Mouse (Mus musculus) layer of hippocampus, postnatal 36 days (tissue): ENCODE data around the gene Gm7030. TPM values are rescaled to one million over a fixed set of nuclear protein-coding genes. Genes with fewer than 3 reads are reported as not detected.
"Not testable (repeated sequence)": the region's sequence is repeated elsewhere in the genome, so short reads cannot be mapped to it uniquely, and the experiment has no call there.

ENCODE experiments used
- DNase-seq, 2 experiments: peaks; one replicate each; pipeline ENCODE4 v3.0.0; 2022
- total RNA-seq, 2 experiments: library from RNA; stranded (reverse); gene quantifications; 2 replicates each; pipeline ENCODE4 v1.2.3; 2021

Gene Gm7030
- not detected for total RNA-seq

DNA sequence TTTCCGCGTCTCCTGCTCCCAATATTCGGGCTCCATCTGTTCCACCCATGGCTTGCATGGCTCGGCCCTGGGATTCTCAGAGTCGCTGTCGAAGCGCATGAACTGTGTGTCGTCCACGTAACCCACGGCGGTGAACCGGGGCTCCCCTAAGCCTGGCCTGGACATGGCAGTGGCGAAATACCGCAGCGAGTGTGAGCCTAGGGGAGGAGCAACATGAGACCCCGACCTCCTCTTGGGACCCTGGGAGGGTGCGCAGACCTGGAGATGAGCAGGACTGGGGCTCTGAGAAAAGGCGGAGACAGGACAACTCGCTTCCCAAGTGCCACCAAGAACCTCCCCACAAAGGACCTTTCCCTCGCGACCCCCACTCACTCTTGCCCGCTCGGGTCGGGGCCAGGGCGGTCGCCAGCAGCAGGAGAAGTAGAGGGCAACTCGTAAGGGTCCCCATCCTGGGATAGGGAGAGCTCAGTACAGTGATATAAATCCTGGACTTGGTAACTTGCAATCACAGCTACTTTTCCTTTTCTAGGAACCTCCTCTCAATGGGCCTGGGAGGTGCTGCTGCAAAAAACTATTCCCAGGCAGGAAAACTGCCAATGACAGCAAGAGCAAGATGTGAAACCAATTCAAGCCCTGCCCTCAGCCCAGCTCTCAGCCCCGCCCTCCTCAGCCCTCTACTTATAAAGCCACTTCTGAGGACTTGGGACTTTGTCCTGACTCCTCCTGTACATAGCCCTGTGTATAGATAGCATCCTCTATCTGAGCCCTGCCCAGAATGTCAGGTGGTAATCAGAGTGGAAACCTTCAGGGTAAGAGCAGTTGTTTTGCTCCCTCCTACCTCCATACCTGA is at the start of gene Gm7030:
TSS of gene Gm7030 (minus strand) at position 458 of the 850 bp plus-strand sequence.
- not testable (repeated sequence) for DNase-seq

DNA sequence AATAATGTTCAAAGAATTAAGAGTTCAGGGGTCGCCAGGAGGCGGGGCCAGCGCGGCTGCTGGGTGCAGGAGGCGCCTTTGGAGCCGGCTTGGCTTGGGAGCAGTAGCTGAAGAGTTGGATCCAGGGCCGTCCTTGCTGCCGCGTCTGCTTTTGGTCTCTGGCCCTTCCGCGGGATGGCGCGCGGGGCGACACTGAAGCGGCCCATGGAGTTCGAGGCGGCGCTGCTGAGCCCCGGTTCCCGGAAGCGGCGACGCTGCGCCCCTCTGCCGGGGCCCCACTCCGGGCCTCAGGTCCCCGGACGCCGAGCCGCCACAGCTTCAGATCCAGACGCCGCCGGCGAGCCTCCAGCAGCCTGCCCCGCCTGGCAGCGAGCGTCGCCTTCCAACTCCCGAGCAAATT is 49.7 kb upstream of the Gm7030 start:
- DNase-seq, result not testable (repeated sequence)

DNA sequence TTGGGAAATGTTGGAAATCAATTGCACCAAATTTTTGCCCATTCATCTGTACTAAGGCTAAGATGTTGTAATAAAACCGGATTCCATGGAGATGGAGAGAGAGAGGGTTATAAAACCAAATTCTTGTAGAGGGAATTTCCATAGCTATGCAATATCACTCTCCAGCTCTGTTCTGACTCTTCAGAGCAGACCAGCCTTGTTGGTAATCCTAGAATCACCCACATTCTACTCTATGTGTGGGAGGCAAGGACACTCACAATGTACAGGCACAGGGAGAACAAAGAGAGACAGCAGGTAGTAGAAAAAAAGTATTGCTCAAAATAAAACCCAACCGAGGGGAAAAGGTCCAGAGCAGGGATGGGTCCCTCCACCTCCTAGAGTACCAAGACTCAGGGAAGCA is 46.9 kb upstream of the Gm7030 start:
- DNase-seq, result not testable (repeated sequence)

DNA sequence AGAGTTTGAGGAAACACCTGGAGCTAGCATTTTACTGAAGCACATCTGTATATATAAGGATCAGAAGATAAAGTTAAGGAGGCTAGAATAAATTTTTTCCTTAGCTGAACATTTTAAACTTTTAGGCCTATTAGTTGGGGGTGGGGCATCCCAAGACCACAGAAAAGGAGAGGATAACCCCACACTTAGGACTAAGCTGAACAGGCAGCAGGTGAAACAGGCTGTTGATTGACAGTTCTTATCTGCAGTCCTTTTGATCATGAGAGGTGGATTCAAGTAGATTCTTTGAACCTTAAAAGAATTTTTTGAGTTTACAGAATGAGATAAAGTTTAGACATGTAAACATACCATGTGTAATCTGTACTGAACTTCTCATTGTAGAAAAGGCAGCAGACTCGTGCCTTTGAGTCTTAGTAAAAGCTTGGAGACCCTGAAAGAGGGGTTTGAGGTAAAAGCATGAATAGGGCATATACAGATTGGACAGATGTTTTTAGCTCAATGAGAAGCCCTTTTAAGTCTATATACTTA is 41.1 kb upstream of the Gm7030 start:
- no peak for DNase-seq

DNA sequence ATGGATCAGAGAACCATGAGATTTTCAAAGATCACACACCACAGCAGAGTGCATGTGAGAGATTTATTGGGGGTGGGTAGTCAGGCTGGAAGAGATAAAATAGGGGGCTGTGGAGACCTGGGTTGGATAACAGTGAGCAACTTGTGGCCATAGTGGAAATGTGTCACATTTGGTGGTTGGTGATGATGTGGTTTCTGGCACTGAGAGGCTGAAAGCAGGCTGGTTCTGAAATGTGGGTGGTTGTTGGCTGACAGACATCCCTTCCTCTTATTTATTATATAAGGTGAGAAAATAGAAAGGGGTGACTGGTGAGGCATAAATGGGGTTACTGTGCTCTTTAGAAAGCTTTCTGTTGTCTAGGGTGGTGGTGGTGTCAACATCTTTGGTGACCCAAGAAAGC is 40.5 kb upstream of the Gm7030 start:
- DNase-seq, result no peak

DNA sequence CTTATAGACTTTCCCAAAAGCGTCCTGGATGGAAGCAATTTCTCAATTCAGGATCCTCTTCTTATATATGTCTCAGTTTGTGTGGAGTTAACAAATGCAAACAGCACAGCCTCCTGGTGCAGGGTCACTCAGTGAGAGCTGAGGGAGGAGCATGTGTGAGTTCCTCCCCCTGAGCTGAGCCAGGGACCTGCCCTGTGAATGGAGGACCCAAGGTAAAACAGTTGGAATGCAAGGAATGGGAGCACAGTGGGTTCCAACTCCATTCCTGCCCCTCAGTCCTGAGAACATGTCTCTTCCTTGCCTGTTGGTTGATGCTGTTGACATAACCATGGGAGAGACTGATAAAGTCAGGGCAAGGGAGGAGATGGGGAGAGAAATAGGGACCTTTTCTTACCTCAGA is 39.9 kb upstream of the Gm7030 start:
- DNase-seq, result not testable (repeated sequence)

DNA sequence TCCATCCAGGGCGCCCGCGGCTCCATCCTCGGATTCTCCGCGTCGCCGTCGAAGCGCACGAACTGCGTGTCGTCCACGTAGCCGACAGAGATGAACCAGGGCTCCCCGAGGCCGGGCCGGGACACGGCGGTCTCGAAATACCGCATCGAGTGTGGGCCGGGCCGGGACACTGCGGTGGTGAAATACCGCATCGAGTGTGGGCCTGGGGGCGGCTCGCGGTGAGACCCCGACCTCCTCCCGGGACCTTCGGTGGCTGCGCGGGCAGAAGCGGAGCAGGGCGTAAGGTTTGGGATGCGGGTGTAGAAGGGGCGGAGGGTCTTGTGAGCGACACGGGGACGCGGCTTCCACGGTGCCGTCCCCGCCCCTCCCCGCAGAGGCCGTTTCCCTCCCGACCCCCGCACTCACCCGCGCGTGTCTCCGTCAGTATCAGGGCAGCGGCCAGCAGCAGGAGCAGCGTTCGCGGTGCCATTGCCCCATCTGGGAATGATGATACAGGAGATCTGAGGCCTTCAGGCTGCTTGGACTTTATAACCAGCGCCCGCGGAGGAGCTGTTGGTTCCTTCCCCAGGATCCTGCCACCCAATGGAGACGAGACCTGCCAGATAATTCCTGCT is 38.9 kb upstream of the Gm7030 start, which contains the start of gene Gm8909:
TSS of gene Gm8909 (minus strand) at position 499 of the 614 bp plus-strand sequence.
- no peak for DNase-seq

DNA sequence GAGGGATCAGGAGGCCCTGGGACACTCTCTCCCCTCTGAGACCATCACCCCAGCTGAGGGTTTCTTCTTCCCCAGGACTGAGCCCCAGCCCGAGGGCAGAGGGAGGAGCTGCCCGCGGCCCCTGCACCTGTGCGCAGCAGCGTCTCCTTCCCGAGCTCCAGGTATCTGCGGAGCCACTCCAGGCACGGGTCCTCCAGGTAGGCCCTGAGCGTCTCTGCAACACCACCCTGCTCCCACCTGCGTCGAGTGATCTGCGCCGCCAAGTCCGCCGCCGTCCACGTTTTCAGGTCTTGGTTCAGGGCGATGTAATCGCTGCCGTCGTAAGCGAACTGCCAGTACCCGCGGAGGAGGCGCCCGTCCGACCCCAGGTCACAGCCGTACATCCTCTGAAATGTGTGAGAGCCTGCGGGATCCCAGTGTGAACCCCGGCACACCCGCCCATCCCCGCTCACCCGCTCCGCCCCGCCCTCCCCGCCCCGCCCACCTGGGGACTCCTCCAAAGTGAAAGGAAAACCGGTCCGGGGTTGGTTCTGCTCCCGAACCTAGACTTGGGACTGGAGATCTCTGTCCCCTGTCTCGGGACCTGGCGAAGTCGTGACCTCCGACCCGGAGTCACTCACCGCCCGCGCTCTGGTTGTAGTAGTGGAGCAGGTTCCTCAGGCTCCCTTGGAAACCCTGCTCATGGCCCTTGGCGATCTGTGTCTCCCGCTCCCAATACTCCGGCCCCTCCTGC is 38.2 kb upstream of the Gm7030 start:
- no peak for DNase-seq

DNA sequence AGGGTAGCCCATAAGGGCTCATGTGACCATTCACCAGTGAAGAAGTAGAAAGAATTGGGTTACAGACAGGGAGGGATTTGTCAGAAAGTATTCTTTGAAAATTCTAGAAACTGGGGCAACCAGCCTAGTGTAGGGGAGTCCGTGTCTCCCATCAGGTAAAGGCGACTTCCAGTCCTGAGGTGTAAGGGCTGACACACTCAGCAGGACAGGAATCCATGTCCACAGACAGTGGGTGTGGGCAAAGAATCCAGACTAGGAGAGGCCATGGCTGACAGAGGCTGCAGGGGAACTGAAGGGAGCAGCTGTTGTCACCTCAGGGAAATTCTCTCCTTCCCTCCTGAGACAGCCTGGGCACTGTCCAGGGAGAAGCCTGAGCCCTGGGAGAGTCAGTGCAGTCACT is 37.7 kb upstream of the Gm7030 start:
- DNase-seq, result not testable (repeated sequence)

DNA sequence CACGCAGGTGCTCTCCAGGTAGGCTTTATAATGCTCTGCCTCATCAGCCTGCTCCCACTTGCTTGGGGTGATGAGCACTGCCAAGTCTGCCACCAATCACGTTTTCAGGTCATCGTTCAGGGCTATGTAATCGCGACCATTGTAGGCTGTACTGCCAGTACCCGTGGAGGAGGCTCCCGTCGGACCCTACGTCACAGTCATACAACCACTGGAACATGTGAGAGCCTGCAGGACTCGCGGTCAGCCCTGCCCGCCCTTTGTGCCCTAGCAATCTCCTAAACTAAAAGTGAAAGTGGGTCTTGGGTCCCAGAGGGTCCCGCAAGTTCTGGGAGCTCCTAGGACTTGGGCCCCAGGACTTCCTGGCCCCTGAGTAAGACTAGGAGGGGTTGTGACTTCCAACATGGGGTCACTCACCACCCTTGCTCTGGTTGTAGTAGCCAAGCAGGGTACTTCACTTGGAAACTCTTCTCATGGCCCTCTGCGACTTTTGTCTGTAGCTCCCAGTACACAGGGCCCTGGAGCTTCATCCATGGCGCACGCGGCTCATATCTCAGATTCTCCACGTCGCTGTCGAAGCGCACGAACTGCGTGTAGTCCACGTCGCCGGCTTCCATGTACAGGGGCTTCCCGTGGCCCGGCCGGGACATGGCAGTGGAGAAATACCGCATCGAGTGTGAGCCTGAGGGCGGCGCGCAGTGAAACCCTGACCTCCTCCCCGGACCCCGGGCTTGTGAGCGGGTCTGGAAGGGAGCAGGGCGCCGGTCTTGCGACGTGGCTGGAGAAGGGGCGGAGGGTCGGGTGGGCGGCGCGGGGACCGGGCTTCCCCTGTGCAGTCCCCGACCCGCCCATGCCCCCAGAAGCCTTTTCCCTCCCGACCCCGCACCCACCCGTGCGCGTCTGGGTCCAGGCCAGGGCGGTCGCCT is 32.2 kb upstream of the Gm7030 start:
- no peak for DNase-seq

DNA sequence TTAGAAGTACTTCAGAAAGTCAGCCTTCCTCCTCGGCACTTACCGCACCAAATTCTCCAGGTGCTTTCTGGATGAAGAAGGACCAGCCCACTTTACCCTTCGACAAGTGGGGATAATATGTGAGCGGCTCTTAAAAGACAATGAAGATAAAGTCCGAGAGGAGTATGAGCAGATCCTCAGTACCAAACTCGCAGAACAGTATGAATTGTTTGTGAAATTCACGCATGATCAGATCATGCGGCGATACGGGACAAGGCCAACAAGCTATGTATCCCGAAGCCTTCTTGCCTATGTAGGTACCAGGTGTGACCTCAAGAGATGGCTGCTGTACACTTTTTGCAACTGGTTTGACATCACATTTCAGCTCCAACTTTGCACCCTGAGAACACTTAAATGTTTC is 29.0 kb upstream of the Gm7030 start:
- not testable (repeated sequence) for DNase-seq

DNA sequence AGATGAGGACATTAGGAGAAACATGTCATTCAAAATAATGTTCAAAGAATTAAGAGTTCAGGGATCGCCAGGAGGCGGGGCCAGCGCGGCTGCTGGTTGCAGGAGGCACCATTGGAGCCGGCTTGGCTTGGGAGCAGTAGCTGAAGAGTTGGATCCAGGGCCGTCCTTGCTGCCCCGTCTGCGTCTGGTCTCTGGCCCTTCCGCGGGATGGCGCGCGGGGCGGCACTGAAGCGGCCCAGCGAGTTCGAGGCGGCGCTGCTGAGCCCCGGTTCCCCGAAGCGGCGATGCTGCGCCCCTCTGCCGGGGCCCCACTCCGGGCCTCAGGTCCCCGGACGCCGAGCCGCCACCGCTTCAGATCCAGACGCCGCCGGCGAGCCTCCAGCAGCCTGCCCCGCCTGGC is 28.6 kb upstream of the Gm7030 start:
- not testable (repeated sequence) for DNase-seq

DNA sequence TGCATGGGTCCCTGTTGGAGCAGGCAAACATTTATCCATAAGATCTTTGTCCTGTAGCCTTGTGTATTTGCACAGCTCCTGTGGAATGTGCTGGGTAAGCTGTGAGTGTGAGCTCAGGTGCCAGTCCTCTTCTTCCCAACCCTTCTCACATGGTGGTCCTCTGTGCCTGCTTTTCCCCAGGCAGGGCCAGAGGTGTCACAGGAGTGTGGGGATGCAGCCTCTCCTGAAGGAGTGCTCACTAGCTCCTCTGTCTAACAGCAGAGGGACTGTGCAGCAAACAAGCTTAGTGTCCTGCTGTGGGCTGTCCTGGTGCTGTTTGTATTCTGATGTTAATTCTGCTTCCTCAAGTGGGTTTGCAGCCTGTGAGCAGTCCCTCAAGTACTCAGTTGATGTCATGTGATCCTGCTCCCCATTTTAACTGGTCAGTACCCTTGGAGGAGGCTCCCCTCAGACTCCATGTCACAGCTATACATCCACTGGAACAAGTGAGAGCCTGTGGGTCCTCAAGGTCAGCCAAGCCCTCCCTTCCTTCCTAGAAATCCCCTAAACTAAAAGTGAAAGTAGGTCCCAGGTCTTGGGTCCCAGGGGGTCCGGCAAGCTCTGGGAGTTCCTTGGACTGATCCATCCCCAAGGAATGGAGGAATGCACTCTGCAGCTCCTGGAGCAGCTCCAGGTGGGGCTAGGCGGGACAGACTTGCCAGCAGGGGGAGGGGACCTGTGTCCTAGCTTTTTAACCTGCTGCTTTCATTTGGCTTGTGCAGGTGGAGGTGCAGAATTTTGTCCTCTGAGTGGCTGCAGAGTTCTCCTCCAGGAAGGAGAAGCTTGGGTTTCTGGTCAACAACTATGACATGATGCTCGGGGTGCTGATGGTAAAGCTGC is 25.3 kb upstream of the Gm7030 start:
- no peak for DNase-seq

DNA sequence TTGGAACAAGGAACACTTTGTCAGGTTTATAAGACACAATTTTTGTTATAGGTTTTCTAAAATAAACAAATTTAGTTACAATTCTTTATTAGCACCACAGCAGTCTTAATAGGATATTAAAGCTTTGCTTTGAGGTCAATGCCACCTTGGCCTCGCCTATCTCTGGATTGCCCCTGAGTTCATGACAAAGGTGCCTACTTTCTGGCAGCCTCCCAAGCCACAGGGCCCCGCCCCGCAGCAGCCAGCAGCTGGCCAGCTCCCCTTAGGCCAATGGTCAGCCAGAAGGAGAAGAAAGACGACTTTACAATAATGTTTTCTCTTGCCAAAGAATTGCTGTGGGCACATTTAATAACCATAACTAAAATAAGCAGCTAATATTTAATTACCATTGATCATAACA is 22.0 kb upstream of the Gm7030 start:
- not testable (repeated sequence) for DNase-seq

DNA sequence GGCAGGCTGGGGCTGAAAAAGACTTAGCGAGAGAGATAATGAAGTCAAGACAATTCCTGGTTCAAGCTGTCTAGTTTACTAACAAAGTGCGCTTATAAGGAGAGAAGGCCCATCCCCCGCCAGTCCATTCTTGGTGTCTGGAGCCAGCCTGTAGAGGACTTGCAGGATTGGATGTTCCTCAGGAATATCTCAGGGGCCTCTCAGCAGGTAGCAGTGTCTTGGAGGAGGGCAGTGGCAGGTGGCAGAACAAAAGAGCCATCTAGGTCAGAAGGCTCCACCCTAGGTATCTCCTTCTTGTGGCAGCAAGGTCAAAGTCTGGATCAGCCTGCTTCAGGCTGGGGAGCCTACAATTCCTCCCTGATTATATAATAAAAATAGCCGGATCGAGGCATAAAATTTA is 19.2 kb upstream of the Gm7030 start:
- not testable (repeated sequence) for DNase-seq

DNA sequence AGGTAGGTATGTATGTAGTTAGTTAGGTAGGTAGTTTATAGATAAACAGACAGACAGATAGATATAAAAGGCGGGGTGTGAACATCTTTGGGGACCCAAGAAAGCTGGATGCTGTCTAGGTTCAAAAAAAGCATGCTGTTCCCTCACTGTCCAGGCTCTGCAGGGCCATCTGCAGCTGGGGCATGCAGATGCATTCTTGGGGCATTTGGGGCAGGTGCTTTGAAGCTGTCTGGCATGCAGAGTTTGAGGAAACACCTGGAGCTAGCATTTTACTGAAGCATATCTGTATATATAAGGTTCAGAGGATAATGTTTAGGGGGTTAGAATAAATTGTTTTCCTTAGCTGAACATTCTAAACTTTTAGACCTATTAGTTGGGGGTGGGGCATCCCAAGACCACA is 17.7 kb upstream of the Gm7030 start:
- not testable (repeated sequence) for DNase-seq

DNA sequence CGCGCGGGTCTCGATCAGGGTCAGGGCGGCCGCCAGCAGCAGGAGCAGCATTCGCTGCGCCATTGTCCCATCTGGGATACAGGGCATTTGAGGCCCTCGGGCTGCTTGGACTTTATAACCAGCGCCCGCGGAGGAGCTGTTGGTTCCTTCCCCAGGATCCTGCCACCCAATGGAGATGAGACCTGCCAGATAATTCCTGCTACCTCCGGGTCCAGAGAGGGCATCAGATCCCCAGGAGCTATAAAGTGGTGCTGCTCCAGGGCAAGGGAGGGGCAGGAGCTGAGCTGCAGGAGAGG is 16.6 kb upstream of the Gm7030 start:
- DNase-seq, result not testable (repeated sequence)

DNA sequence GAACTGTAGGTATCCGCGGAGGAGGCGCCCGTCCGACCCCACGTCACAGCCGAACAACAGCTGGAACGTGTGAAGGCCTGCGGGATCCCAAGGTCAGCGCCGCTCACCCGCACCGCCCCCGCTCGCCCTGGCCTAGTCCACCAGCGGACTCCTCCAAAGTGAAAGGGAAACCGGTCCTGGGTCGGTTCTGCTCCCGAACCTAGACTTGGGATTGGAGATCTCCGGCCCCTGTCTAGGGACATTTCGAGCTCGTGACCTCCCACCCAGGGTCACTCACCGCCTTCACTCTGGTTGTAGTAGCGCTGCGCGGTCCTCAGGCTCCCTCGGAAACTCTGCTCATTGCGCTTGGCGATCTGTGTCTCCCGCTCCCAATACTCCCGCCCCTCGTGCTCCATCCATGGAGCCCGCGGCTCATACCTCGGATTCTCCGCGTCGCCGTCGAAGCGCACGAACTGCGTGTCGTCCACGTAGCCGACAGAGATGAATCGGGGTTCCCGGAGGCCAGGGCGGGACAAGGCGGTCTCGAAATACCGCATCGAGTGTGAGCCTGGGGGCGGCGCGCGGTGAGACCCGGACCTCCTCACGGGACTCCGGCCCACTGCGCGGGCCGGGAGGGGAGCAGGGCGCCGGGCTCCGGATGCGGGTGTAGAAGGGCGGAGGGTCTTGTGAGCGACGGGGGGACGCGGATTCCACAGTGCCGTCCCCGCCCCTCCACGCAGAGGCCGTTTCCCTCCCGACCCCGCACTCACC is 16.1 kb upstream of the Gm7030 start:
- no peak for DNase-seq

DNA sequence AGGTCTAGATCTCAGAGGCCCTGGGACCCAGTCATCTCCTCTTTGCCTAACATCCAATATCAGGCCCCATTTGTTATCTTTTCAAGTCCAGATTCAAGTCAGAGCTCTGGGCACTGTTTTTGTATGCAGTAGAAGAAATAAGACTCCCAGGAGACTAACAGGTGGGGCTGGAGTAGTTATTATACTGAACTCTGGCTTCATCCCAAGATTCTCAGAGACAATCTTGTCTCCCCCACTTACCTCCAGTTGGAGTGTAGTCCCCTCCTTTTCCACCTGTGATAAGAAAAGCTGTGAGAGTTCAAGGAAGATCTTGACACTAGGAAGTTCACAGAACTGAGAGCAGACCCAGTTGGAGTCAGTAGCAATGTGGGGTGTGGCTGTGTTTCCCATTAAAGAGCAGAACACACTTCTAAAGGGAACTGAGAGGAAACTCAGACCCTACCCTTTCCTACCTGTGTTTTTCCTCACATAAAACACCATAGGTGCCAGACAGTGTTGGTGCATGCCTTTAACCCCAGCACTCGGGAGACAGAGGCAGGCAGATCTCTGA is 7.1 kb upstream of the Gm7030 start:
- DNase-seq, result not testable (repeated sequence)
